In genomic region chrX:12158244-12158820, GRCm38 (mm10) we compare ENCODE assay signal across 8 mouse cellular contexts. TPM values are rescaled to one million over a fixed set of nuclear protein-coding genes. Genes with fewer than 3 reads are reported as not detected.
DNase-seq lines count a peak whose midpoint lies in the region; ATAC-seq and TF ChIP-seq lines count a peak whose summit lies in the region.

No protein-coding gene starts in this region.

- no peaks in the 10 kb centered on the region for H3K9me3 ChIP-seq in hindbrain, embryonic 14.5 days (ENCODE audit: control insufficient read depth, low read length)
- H3K9me3 ChIP-seq in limb, embryonic 14.5 days (ENCODE audit: control insufficient read depth, low read length): no peaks in the 10 kb centered on the region
- no peaks in the 10 kb centered on the region for H3K9me3 ChIP-seq in midbrain, embryonic 13.5 days

- intact Hi-C loops in gastrocnemius, adult 2 months (cut with DNase I): loop anchor here (5.0 to 10.0 kb wide), 2 partner anchors 94 to 524 kb away; no protein-coding TSS in a partner anchor

- H3K27ac ChIP-seq in layer of hippocampus, adult 2 months: peak overlapping the region; percentile 87
- peak overlapping the region; percentile 89 for H3K27ac ChIP-seq in gastrocnemius, adult 2 months
- H3K27ac ChIP-seq in hindbrain, embryonic 14.5 days: peak overlapping the region; percentile 23; the same call in 1 of the 2 replicates
- peak overlapping the region; percentile 68 for H3K27ac ChIP-seq in limb, embryonic 14.5 days (replicated peaks; ENCODE audit: low read depth, low read length)
- 0 out of 2 replicates have a peak overlapping the region, but pooled peaks have one; percentile 25 for H3K27ac ChIP-seq in midbrain, embryonic 13.5 days
- peak overlapping the region; percentile 97 for H3K27ac ChIP-seq in thymus, adult 2 months (ENCODE audit: control insufficient read depth, insufficient read depth, low read length)

- 5% methylated on average over 44 of the region's 44 CpGs for WGBS in hindbrain, embryonic 14.5 days
- 8% methylated on average over 23 of the region's 44 CpGs for WGBS in limb, embryonic 14.5 days
- WGBS in midbrain, embryonic 13.5 days: 11% methylated on average over 44 of the region's 44 CpGs
- under 1% methylated on average over 35 of the region's 44 CpGs for WGBS in thymus, adult 2 months

- TF ChIP-seq POLR2A in limb, embryonic 14.5 days (IDR thresholded peaks at IDR 0.05; ENCODE audit: borderline replicate concordance, extremely low read depth, insufficient read depth, insufficient read length): no peak
- TF ChIP-seq POLR2A in thymus, adult 2 months (IDR thresholded peaks at IDR 0.05; ENCODE audit: control insufficient read depth, extremely low read depth, insufficient read depth, low read length, poor library complexity): no peak

- peak overlapping the region; percentile 62 for H3K4me2 ChIP-seq in hindbrain, embryonic 14.5 days (replicated peaks)
- H3K4me2 ChIP-seq in limb, embryonic 14.5 days (replicated peaks; ENCODE audit: low read depth, low read length, severe bottlenecking): peak overlapping the region; percentile 61
- peak overlapping the region; percentile 63 for H3K4me2 ChIP-seq in midbrain, embryonic 13.5 days (replicated peaks)

- no peak for DNase-seq in layer of hippocampus, adult 2 months (ENCODE audit: low spot score in 2 of 2)
- no peak for DNase-seq in layer of hippocampus, postnatal 36 days
- peak; percentile 68 to 80 for DNase-seq in adrenal gland, postnatal 36 days
- DNase-seq in gastrocnemius, adult 2 months: peak; percentile 75
- DNase-seq in hindbrain, embryonic 14.5 days (ENCODE audit: low spot score): peak; percentile 50
- DNase-seq in limb, embryonic 14.5 days (ENCODE audit: low spot score): peak; percentile 65
- DNase-seq in thymus, adult 2 months: peak; percentile 46

- H3K4me1 ChIP-seq in hindbrain, embryonic 14.5 days (replicated peaks; ENCODE audit: control insufficient read depth, insufficient read depth, low read length): peaks cover 5% of the 10 kb centered on the region; the same call in 1 of the 2 replicates
- H3K4me1 ChIP-seq in limb, embryonic 14.5 days (ENCODE audit: control insufficient read depth, insufficient read depth, low read length): peaks cover 15% of the 10 kb centered on the region; the same call in 1 of the 2 replicates
- H3K4me1 ChIP-seq in midbrain, embryonic 13.5 days (replicated peaks): peaks cover 37% of the 10 kb centered on the region
- peaks cover 43% of the 10 kb centered on the region for H3K4me1 ChIP-seq in thymus, adult 2 months (replicated peaks; ENCODE audit: control insufficient read depth, insufficient read depth, low read length)

- TF ChIP-seq CTCF in layer of hippocampus, adult 2 months (conservative IDR thresholded peaks at IDR 0.05): no peak
- TF ChIP-seq CTCF in gastrocnemius, adult 2 months (IDR thresholded peaks at IDR 0.05): no peak
- TF ChIP-seq CTCF in thymus, adult 2 months (IDR thresholded peaks at IDR 0.05; ENCODE audit: borderline replicate concordance, control insufficient read depth, extremely low read depth, insufficient read depth, low read length, poor library complexity): no peak

- H3K36me3 ChIP-seq in hindbrain, embryonic 14.5 days (replicated peaks; ENCODE audit: control insufficient read depth, insufficient read depth): no peaks in the 10 kb centered on the region
- no peaks in the 10 kb centered on the region for H3K36me3 ChIP-seq in limb, embryonic 14.5 days (ENCODE audit: control insufficient read depth, insufficient read depth, low read length)
- no peaks in the 10 kb centered on the region for H3K36me3 ChIP-seq in midbrain, embryonic 13.5 days
- H3K36me3 ChIP-seq in thymus, adult 2 months (ENCODE audit: control insufficient read depth, insufficient read depth, low read length): no peaks in the 10 kb centered on the region

- H3K9ac ChIP-seq in hindbrain, embryonic 14.5 days: peak overlapping the region; percentile 5; the same call in 1 of the 2 replicates
- H3K9ac ChIP-seq in limb, embryonic 14.5 days (ENCODE audit: low read depth, low read length, severe bottlenecking): peak overlapping the region; percentile 38; the same call in 1 of the 2 replicates
- H3K9ac ChIP-seq in midbrain, embryonic 13.5 days (replicated peaks): no peak overlapping the region; the same call in 1 of the 2 replicates

- H3K27me3 ChIP-seq in hindbrain, embryonic 14.5 days (ENCODE audit: control insufficient read depth, insufficient read depth, low read length): peaks cover 71% of the 10 kb centered on the region
- H3K27me3 ChIP-seq in limb, embryonic 14.5 days (ENCODE audit: control insufficient read depth, insufficient read depth, low read length): peaks cover 20% of the 10 kb centered on the region
- peaks cover 71% of the 10 kb centered on the region for H3K27me3 ChIP-seq in midbrain, embryonic 13.5 days
- H3K27me3 ChIP-seq in thymus, adult 2 months (ENCODE audit: control insufficient read depth, insufficient read depth, low read length): no peaks in the 10 kb centered on the region

- peak; percentile 31 for ATAC-seq in hindbrain, embryonic 14.5 days (ENCODE audit: low FRiP score)
- ATAC-seq in limb, embryonic 14.5 days (ENCODE audit: low FRiP score, low read depth): peak; percentile 54
- ATAC-seq in midbrain, embryonic 13.5 days: peak; percentile 59

- H3K4me3 ChIP-seq in layer of hippocampus, adult 2 months: peak overlapping the region; percentile 48
- H3K4me3 ChIP-seq in gastrocnemius, adult 2 months: peak overlapping the region; percentile 78
- H3K4me3 ChIP-seq in hindbrain, embryonic 14.5 days (replicated peaks; ENCODE audit: low read length): peak overlapping the region; percentile 21
- peak overlapping the region; percentile 47 for H3K4me3 ChIP-seq in limb, embryonic 14.5 days (replicated peaks; ENCODE audit: low read length)
- H3K4me3 ChIP-seq in midbrain, embryonic 13.5 days (replicated peaks): peak overlapping the region; percentile 44
- peak overlapping the region; percentile 67 for H3K4me3 ChIP-seq in thymus, adult 2 months (ENCODE audit: control insufficient read depth, insufficient read depth, low read length)

RNA-seq across cellular contexts. Expression of gene Bcor, which starts 1.8 kb away (rescaled TPM):
- 10 to 100 TPM; 16.7 to 21.3 TPM for total RNA-seq in layer of hippocampus, adult 2 months (2021)
- total RNA-seq in layer of hippocampus, postnatal 36 days (2021): 10 to 100 TPM; 16.9 to 19.3 TPM
- total RNA-seq in adrenal gland, postnatal 36 days (2021): 10 to 100 TPM; 14.5 to 16.0 TPM
- 10 to 100 TPM; 14.9 to 17.1 TPM for total RNA-seq in gastrocnemius, adult 2 months (2021)
- polyA plus RNA-seq in hindbrain, embryonic 14.5 days (2014; fragmentation: Nextera tagmentation; extraction: Ambion mirVana): 16.1 and 17.5 TPM in 2 replicates
- 20.0 and 22.5 TPM in 2 replicates for polyA plus RNA-seq in limb, embryonic 14.5 days (2012; rRNA removed)
- polyA plus RNA-seq in limb, embryonic 14.5 days (2014; fragmentation: Nextera tagmentation; extraction: Ambion mirVana): 17.0 and 18.1 TPM in 2 replicates
- polyA plus RNA-seq in midbrain, embryonic 13.5 days (2015; fragmentation: Nextera tagmentation; extraction: Ambion mirVana): 24.1 and 25.4 TPM in 2 replicates
- polyA plus RNA-seq in thymus, adult 2 months (2012; rRNA removed): 30.6 and 37.7 TPM in 2 replicates

Comparison
In these comparisons a context has a peak if more than half of its experiments do, and no peak if none do; other contexts are left out.
1. DNase-seq: peak in adrenal gland, postnatal 36 days (2 of 2), gastrocnemius, adult 2 months (single experiment), hindbrain, embryonic 14.5 days (single experiment), limb, embryonic 14.5 days (single experiment) and thymus, adult 2 months (single experiment); none in layer of hippocampus, adult 2 months (0 of 2) and layer of hippocampus, postnatal 36 days (0 of 2).
2. H3K27ac ChIP-seq: peak in every context shown above with its lines; median percentile 97 in thymus, adult 2 months; 89 in gastrocnemius, adult 2 months; 87 in layer of hippocampus, adult 2 months; 68 in limb, embryonic 14.5 days; 25 in midbrain, embryonic 13.5 days; 23 in hindbrain, embryonic 14.5 days.
3. H3K4me3 ChIP-seq: peak in every context shown above with its lines; median percentile 78 in gastrocnemius, adult 2 months; 67 in thymus, adult 2 months; 48 in layer of hippocampus, adult 2 months; 47 in limb, embryonic 14.5 days; 44 in midbrain, embryonic 13.5 days; 21 in hindbrain, embryonic 14.5 days.
4. Peak in every context shown above with its lines, with median percentiles within 50 percentile points of each other: ATAC-seq and H3K4me2 ChIP-seq.